ENCODE assay signal across 22 mouse cellular contexts in the genomic region with DNA sequence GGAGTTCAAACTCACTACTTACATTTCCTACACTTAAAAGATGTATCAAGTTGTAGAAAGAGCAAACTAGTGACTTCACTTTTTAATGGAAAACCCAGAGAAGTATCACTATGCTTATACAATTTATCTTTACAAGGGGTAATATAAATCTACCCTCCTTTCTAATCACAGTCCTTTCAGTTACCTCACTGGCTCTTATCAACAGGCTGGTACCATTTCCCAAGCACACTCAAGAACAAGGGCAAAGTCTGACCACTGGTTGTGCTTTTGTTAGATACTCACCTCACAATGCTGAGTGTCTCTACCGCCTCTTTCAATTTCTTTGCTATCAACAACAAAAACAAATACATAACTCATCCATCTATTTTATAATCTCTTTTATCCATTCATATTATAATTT. TPM values are rescaled to one million over a fixed set of nuclear protein-coding genes. Genes with fewer than 3 reads are reported as not detected.
"Had no signal": no experiment of that assay in that cellular context is flagged by ENCODE, and none has a peak within 500 bp of the region (broad histone marks: within the 10 kb centered on the region; RNA-seq: fewer than 3 reads in every experiment).

No protein-coding gene starts in this region.

- H3K4me2 ChIP-seq: liver, embryonic 15.5 days; lung, embryonic 14.5 days; midbrain, embryonic 12.5 days; neural tube, embryonic 13.5 days; neural tube, embryonic 15.5 days; stomach, embryonic 15.5 days had no signal

- H3K27me3 ChIP-seq: liver, embryonic 15.5 days; midbrain, embryonic 12.5 days; neural tube, embryonic 13.5 days; neural tube, embryonic 15.5 days; stomach, embryonic 15.5 days had no signal

- DNase-seq: lung, adult 18-20 months; lung, embryonic 14.5 days; lung, postnatal 10 days; lung, postnatal 4 days; midbrain, embryonic 14.5 days; retina, postnatal 1 day; right cerebral cortex, adult 18-20 months; right cerebral cortex, postnatal 25 days; right cerebral cortex, postnatal 4 days; thymus, adult 18-20 months; thymus, postnatal 14 days; thymus, postnatal 4 days had no signal

- ATAC-seq: midbrain, embryonic 16.5 days had no signal

- H3K27ac ChIP-seq: liver, embryonic 15.5 days; midbrain, embryonic 10.5 days; midbrain, embryonic 12.5 days; neural tube, embryonic 13.5 days; neural tube, embryonic 15.5 days; stomach, embryonic 15.5 days had no signal

- H3K4me1 ChIP-seq: liver, embryonic 15.5 days; midbrain, embryonic 10.5 days; midbrain, embryonic 12.5 days; neural tube, embryonic 13.5 days; neural tube, embryonic 15.5 days; stomach, embryonic 15.5 days had no signal

- H3K36me3 ChIP-seq: liver, embryonic 15.5 days; midbrain, embryonic 10.5 days; midbrain, embryonic 12.5 days; neural tube, embryonic 13.5 days; stomach, embryonic 15.5 days had no signal

- H3K9me3 ChIP-seq: liver, embryonic 15.5 days; midbrain, embryonic 10.5 days; midbrain, embryonic 12.5 days; neural tube, embryonic 13.5 days; neural tube, embryonic 15.5 days; stomach, embryonic 15.5 days had no signal

- H3K9ac ChIP-seq: liver, embryonic 15.5 days; lung, embryonic 14.5 days; midbrain, embryonic 12.5 days; neural tube, embryonic 13.5 days; neural tube, embryonic 15.5 days; stomach, embryonic 15.5 days had no signal

- H3K4me3 ChIP-seq: liver, embryonic 15.5 days; midbrain, embryonic 10.5 days; midbrain, embryonic 12.5 days; myocyte; neural tube, embryonic 13.5 days; neural tube, embryonic 15.5 days; stomach, embryonic 15.5 days had no signal

RNA-seq across cellular contexts. Expression of gene Fam13a, which starts 51.5 kb away (rescaled TPM):
- total RNA-seq: megakaryocyte, adult 5-6 weeks; megakaryocyte-erythroid progenitor cell, adult 5-6 weeks had no signal
